Mouse (Mus musculus) limb, embryonic 11.5 days (tissue): ENCODE results near the gene Qpctl. TPM values are rescaled to one million over a fixed set of nuclear protein-coding genes. Genes with fewer than 3 reads are reported as not detected.

Experiments used
- ATAC-seq: fragments of 200-750 bp; cut with Nextera tagmentation; 2 replicates; pipeline ENCODE4 v1.8.0; 2017; ENCODE audit warnings: low read depth; ENCODE audit not compliant: insufficient number of reproducible peaks, low FRiP score, low TSS enrichment
- DNase-seq: peaks from one replicate; pipeline ENCODE4 v3.0.0-alpha.2; 2015; ENCODE audit warnings: low spot score
- H3K27ac ChIP-seq: fragments of 300-500 bp; sonication (generic); replicated peaks from 2 replicates; pipeline ENCODE4 v1.5.1; 2014; ENCODE audit warnings: low read depth, mild to moderate bottlenecking, low read length
- H3K27me3 ChIP-seq: fragments of 300-500 bp; sonication (generic); 2 replicates; pipeline ENCODE4 v1.6.1; 2014; ENCODE audit warnings: mild to moderate bottlenecking, low read length, mixed read lengths; ENCODE audit not compliant: control insufficient read depth, insufficient read depth
- H3K36me3 ChIP-seq: fragments of 300-500 bp; sonication (generic); 2 replicates; pipeline ENCODE4 v1.6.1; 2014; ENCODE audit warnings: mild to moderate bottlenecking, low read length, moderate library complexity, mixed read lengths; ENCODE audit not compliant: control insufficient read depth, insufficient read depth
- H3K4me1 ChIP-seq: fragments of 300-500 bp; sonication (generic); 2 replicates; pipeline ENCODE4 v1.6.1; 2014; ENCODE audit warnings: low read length, mixed read lengths; ENCODE audit not compliant: control insufficient read depth, insufficient read depth
- H3K4me2 ChIP-seq: fragments of 300-500 bp; sonication (generic); 2 replicates; pipeline ENCODE4 v1.6.1; 2014; ENCODE audit warnings: low read depth, mild to moderate bottlenecking, moderate library complexity; ENCODE audit not compliant: severe bottlenecking
- H3K4me3 ChIP-seq: fragments of 300-500 bp; sonication (generic); 2 replicates; pipeline ENCODE4 v1.5.1; 2014; ENCODE audit warnings: low read depth, low read length
- H3K9ac ChIP-seq: fragments of 300-500 bp; sonication (generic); 2 replicates; pipeline ENCODE4 v1.6.1; 2014; ENCODE audit warnings: mild to moderate bottlenecking, low read length
- H3K9me3 ChIP-seq: fragments of 300-500 bp; sonication (generic); 2 replicates; pipeline ENCODE4 v1.6.1; 2016; ENCODE audit warnings: low read length; ENCODE audit not compliant: control insufficient read depth
- WGBS: fragments of 180-500 bp; shearing (Covaris S2); extraction: QIAGEN DNeasy Blood & Tissue Kit; methylation state at CpG from one replicate; pipeline ENCODE4 v1.1.7; 2014; 5-methylcytosine and 5-hydroxymethylcytosine counted together
- polyA plus RNA-seq: library from polyadenylated mRNA; unstranded; fragments of >200 nt; fragmentation: Nextera tagmentation; extraction: Ambion mirVana; gene quantifications from 2 replicates; pipeline ENCODE4 v1.2.1, GENCODE M21; 2014

The Qpctl gene
- polyA plus RNA-seq, 1 experiment from 2014 or later = 10.7 TPM

DNA sequence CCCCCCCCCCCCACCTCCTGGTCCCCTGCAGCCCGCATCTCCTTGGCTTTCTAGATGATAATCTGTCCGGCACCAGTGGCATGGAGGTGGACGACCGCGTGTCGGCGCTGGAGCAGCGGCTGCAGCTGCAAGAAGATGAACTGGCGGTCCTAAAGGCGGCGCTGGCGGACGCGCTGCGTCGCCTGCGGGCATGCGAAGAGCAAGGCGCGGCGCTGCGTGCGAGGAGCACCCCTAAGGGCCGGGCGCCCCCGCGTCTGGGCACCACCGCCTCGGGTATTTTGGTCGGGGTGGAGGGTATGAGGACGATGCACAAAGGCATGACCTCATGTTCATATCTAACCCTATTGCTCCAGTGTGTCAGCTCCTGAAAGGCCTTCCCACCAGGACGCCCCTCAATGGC lies 30.1 kb upstream of the Qpctl start:
- DNase-seq (peak; percentile 80), ATAC-seq (no peak)
- no peaks in the 10 kb centered on the region for H3K36me3 ChIP-seq
- H3K9me3 ChIP-seq = no peaks in the 10 kb centered on the region
- H3K9ac ChIP-seq = no peak overlapping the region
- peak overlapping the region; percentile 42 for H3K4me2 ChIP-seq
- peaks cover 51% of the 10 kb centered on the region for H3K27me3 ChIP-seq
- WGBS = under 1% methylated on average over 32 of the region's 32 CpGs
- peak overlapping the region; percentile 17 for H3K4me3 ChIP-seq
- peaks cover 10% of the 10 kb centered on the region; the same call in 1 of the 2 replicates for H3K4me1 ChIP-seq
- no peak overlapping the region for H3K27ac ChIP-seq

DNA sequence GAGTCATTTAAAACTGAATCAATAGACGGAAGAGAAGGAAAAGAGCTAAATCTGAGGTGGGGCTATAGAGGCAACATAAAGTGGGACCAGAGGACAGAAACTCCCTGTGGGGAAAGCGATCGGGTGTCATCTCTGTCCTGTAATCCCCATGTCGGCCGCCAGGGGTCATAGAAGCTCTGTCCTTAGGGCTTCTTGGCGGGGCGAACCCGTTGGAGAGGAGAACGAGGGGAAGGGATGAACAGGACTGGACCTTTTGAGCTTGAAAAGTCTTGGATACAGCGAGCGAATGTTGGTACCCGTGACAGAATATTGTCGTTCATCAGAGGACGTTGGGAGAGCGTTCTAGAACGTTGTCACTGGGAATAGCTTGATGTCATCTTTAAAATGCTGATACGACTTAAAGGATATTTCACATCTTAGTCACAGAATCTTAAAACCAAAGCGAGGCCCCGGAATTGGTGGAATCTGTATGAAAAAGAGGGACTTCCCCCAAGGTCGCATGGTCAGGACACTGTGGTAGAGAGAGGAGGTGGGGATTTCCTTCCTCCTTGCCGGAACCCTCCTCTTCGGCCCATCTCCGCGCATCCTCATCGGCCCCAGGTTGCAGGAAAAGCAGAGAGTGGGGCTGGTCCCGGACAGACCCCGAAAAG lies 29.5 kb upstream of the Qpctl start:
- no peak overlapping the region for H3K9ac ChIP-seq
- no peak for ATAC-seq
- H3K4me3 ChIP-seq = peak overlapping the region; percentile 17; the same call in 1 of the 2 replicates
- H3K9me3 ChIP-seq = no peaks in the 10 kb centered on the region
- peak; percentile 84 for DNase-seq
- no peaks in the 10 kb centered on the region for H3K36me3 ChIP-seq
- no peak overlapping the region for H3K27ac ChIP-seq
- 7% methylated on average over 27 of the region's 27 CpGs for WGBS
- peaks cover 51% of the 10 kb centered on the region for H3K27me3 ChIP-seq
- peak overlapping the region; percentile 42 for H3K4me2 ChIP-seq
- H3K4me1 ChIP-seq = peaks cover 10% of the 10 kb centered on the region; the same call in 1 of the 2 replicates

DNA sequence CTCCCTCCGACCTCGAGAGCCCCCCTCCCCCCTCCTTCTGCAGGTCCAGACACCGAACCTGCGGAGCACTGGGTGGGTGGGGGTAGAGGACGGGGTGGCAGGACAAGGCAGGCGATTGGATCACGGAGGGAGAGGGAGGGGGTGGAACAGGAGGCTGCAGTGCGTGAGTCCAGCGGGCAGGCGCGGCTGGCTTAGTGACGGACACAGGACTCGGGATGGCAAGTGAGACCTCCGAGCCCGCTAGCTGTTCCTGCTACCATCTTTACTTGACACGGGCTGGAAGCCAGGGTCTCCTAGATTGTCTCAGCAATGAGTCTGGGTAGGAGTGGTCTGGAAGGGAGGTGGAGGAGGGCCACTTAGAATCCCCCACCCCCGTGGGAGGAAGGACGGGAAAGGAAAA lies 28.9 kb upstream of the Qpctl start:
- Histone ChIP-seq H3K36me3 (no peaks in the 10 kb centered on the region), H3K4me2 (no peak overlapping the region), H3K4me1 (peaks cover 10% of the 10 kb centered on the region; the same call in 1 of the 2 replicates), H3K9ac (no peak overlapping the region), H3K4me3 (no peak overlapping the region), H3K9me3 (no peaks in the 10 kb centered on the region), H3K27ac (no peak overlapping the region), H3K27me3 (peaks cover 51% of the 10 kb centered on the region)
- ATAC-seq (no peak), DNase-seq (no peak)
- 6% methylated on average over 18 of the region's 18 CpGs for WGBS

DNA sequence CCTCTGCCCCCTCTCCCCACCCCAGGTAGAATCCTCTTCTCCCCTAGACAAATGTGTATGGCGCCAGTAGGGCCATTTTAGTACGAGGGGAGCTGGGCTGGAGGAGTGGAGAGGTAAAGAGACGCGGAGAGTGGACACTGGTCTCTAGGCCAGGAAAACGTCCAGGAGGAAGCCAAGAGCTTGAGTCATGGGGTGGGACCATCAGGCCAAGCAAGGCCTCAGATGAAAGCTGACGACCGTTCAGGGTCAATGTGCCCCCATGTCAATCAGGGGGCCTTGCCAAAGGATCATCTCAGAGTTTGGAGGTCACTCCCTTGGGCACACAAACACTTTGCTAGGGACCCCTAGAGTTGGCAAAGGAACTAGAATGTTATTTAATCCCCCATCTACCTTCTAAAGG lies 28.1 kb upstream of the Qpctl start:
- H3K9ac ChIP-seq = no peak overlapping the region
- ATAC-seq = no peak
- no peak overlapping the region for H3K4me3 ChIP-seq
- H3K4me2 ChIP-seq = no peak overlapping the region
- WGBS = 72% methylated on average over 7 of the region's 7 CpGs
- no peaks in the 10 kb centered on the region for H3K36me3 ChIP-seq
- DNase-seq = no peak
- no peak overlapping the region for H3K27ac ChIP-seq
- H3K4me1 ChIP-seq = peaks cover 8% of the 10 kb centered on the region; the same call in 1 of the 2 replicates
- H3K27me3 ChIP-seq = peaks cover 51% of the 10 kb centered on the region
- H3K9me3 ChIP-seq = no peaks in the 10 kb centered on the region

DNA sequence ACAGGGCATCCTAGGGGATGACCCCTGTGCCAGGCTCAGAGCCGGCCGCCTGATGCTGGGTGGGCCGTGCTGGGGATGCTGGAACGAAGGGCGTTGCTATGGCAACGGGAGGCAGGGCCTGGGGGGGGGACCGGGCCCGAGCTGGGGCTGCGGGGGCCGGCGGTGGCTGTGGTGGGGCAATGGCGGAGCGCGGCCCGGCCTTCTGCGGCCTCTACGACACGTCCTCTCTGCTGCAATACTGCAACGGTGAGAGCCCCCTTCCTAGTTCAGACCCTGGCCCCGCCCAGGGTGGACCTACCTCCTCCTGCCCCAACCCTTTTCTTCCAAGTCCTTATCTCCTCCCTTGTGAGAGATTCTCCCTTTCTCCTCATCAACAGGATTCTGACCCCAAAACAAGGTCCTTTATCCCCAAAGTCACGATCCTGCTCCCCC lies 27.4 kb upstream of the Qpctl start:
- Histone ChIP-seq H3K27ac (no peak overlapping the region), H3K4me1 (peaks cover 5% of the 10 kb centered on the region; the same call in 1 of the 2 replicates)
- no peak for ATAC-seq

DNA sequence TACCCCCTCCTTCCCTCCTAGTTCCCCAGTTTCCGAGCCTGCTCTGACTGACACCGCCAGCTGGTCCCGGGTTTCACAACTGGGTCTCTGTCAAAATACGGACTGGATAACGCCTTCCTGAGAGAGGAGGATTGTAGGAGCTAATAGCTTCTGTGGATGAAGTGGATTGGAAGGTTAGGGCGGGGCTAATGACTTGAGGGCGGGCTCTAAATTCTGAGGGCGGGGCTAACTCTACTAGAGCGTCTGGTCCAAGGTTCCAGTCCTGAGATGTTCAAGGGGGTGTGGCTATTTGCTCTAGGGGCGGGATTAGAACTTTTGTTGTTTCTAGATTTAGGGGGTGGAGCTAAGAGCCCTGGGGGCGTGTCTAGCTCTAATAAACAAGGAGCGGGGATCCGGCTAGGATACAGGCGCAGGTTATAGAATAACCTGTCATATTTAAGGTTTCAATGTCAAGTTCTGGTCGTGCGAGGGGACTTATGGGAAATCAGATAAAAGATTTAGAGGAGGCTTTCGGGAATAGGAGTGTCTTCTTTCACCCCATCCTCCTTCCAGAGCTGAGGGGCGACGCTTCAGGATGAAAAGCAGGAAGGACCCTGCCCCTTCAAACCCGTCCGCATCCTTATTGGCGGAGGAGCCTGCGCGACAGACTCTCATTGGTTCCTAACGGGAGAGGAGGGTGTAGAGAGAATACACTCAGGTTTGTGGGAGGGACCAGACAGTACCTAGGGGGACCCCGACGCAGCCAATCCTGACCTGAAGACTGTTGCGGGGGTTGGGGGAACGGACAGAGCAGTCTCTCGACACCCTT lies 26.8 kb upstream of the Qpctl start, which contains the start of gene Eml2:
Eml2 (plus strand) TSS at position 714 of the 808 bp plus-strand sequence.
- H3K36me3 ChIP-seq = no peaks in the 10 kb centered on the region
- peaks cover 51% of the 10 kb centered on the region for H3K27me3 ChIP-seq
- H3K27ac ChIP-seq = no peak within 1 kb of the TSS
- no peak within 1 kb of the TSS for H3K9ac ChIP-seq
- ATAC-seq (peak; percentile 52), DNase-seq (peak; percentile 49)
- WGBS = under 1% methylated on average over 30 of the region's 30 CpGs
- H3K4me3 ChIP-seq = peak within 1 kb of the TSS; percentile 5; the same call in 1 of the 2 replicates
- H3K4me2 ChIP-seq = peak within 1 kb of the TSS; percentile 39
- no peaks in the 10 kb centered on the region for H3K9me3 ChIP-seq
- peaks cover 5% of the 10 kb centered on the region; the same call in 1 of the 2 replicates for H3K4me1 ChIP-seq

More for the DNA sequence above, 27.4 kb upstream of the Qpctl start:
- DNase-seq = no peak
- WGBS = 5% methylated on average over 21 of the region's 21 CpGs
- Histone ChIP-seq H3K4me3 (peak overlapping the region; percentile 5; the same call in 1 of the 2 replicates), H3K9me3 (no peaks in the 10 kb centered on the region), H3K9ac (no peak overlapping the region), H3K4me2 (peak overlapping the region; percentile 39), H3K36me3 (no peaks in the 10 kb centered on the region), H3K27me3 (peaks cover 51% of the 10 kb centered on the region)

DNA sequence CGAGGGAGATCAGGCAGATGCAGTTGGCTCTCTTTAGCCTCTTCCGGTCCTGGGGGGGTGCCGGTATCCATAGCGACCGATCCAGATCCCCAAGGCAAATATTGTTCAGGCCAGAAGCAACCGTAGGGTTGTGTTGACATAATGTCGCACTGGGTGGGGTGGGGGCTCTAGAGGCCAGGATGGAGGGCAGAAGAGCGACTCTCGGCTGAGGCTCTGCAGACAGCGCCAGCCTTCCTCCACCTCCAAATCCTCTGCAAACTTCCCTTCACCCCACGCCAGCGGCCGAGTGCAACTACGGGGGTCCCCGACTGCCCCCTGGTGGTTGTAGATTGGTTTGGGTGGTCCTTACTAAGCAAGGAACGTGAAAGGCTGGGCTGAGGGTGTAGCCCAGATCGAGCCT lies 23.8 kb upstream of the Qpctl start:
- Histone ChIP-seq H3K27ac (no peak overlapping the region), H3K4me1 (0 out of 2 replicates have a peak, but pooled peaks cover 2% of the 10 kb centered on the region), H3K27me3 (peaks cover 26% of the 10 kb centered on the region), H3K36me3 (no peaks in the 10 kb centered on the region), H3K9ac (no peak overlapping the region), H3K4me3 (peak overlapping the region; percentile 20; the same call in 1 of the 2 replicates), H3K4me2 (peak overlapping the region; percentile 49), H3K9me3 (no peaks in the 10 kb centered on the region)
- DNase-seq = peak; percentile 95
- no peak; the same call in 1 of the 2 replicates for ATAC-seq
- 6% methylated on average over 17 of the region's 17 CpGs for WGBS

DNA sequence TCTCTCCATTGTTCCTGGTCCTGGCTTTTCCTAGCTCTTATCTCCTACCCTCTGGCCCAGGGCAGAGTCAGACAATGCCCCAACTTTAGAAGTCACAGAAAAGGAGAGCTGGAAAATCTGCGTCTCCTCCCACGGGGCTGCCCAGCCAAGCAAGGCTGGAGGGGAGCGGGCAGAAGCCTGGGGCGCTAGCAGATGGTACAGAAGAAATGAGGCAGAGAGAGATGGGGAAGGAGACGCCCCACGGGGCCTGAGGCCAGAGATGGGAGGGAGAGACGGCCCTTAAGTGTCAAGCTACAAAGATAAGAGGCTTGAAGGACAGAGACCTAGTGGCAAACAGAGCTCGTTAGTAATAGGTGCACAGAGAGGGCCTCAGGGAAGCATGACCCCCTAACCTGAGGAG lies 22.7 kb upstream of the Qpctl start:
- no peak overlapping the region for H3K4me3 ChIP-seq

More for the DNA sequence above, 22.7 kb upstream of the Qpctl start:
- ATAC-seq (no peak), DNase-seq (no peak)
- Histone ChIP-seq H3K4me2 (no peak overlapping the region), H3K36me3 (no peaks in the 10 kb centered on the region), H3K27me3 (peaks cover 16% of the 10 kb centered on the region), H3K27ac (no peak overlapping the region), H3K4me1 (0 out of 2 replicates have a peak, but pooled peaks cover 2% of the 10 kb centered on the region), H3K9ac (no peak overlapping the region), H3K9me3 (no peaks in the 10 kb centered on the region)
- 56% methylated on average over 8 of the region's 8 CpGs for WGBS
